Mouse (Mus musculus) urinary bladder, adult 2 months (tissue): ENCODE data around the gene Wwp2. TPM values are rescaled to one million over a fixed set of nuclear protein-coding genes. Genes with fewer than 3 reads are reported as not detected.

Source experiments
- DNase-seq: peaks from one replicate; pipeline ENCODE4 v3.0.0; 2022; ENCODE audit warnings: low spot score
- polyA plus RNA-seq: library from polyadenylated mRNA; depleted of rRNA; stranded (reverse); fragments of >200 nt; gene quantifications from 2 replicates; pipeline ENCODE4 v1.2.3, GENCODE M21; 2012

Gene Wwp2
- polyA plus RNA-seq, 1 experiment = 18.4 TPM

GRCm38 (mm10) chr8:107430821-107431220, 5.3 kb upstream of the Wwp2 start:
- DNase-seq = no peak

GRCm38 (mm10) chr8:107435421-107435961, 674 bp upstream of the Wwp2 start:
- no peak for DNase-seq

GRCm38 (mm10) chr8:107436841-107437421, 766 bp downstream of the Wwp2 start:
- no peak for DNase-seq

GRCm38 (mm10) chr8:107437711-107438110, 1.5 kb downstream of the Wwp2 start:
- DNase-seq = no peak

- no peak for DNase-seq
Measured at GRCm38 (mm10) chr8:107439880-107440625, 3.9 kb downstream of the Wwp2 start.

GRCm38 (mm10) chr8:107444626-107445025, 8.5 kb downstream of the Wwp2 start:
- no peak for DNase-seq

GRCm38 (mm10) chr8:107447713-107448112, 11.5 kb downstream of the Wwp2 start:
- DNase-seq = no peak

- DNase-seq = no peak
Measured at GRCm38 (mm10) chr8:107448382-107448889, 12.3 kb downstream of the Wwp2 start.

GRCm38 (mm10) chr8:107449130-107449529, 13.0 kb downstream of the Wwp2 start:
- no peak for DNase-seq

- no peak for DNase-seq
Measured at GRCm38 (mm10) chr8:107449655-107450054, 13.5 kb downstream of the Wwp2 start.

- DNase-seq = no peak
Measured at GRCm38 (mm10) chr8:107451414-107452066, 15.4 kb downstream of the Wwp2 start.

GRCm38 (mm10) chr8:107453386-107453785, 17.2 kb downstream of the Wwp2 start:
- no peak for DNase-seq

- no peak for DNase-seq
Measured at GRCm38 (mm10) chr8:107455268-107455667, 19.1 kb downstream of the Wwp2 start.

GRCm38 (mm10) chr8:107457725-107458124, 21.6 kb downstream of the Wwp2 start:
- DNase-seq = no peak

GRCm38 (mm10) chr8:107458281-107458680, 22.1 kb downstream of the Wwp2 start:
- DNase-seq = no peak

- DNase-seq = no peak
Measured at GRCm38 (mm10) chr8:107462423-107462822, 26.3 kb downstream of the Wwp2 start.

- no peak for DNase-seq
Measured at GRCm38 (mm10) chr8:107465332-107465990, 29.3 kb downstream of the Wwp2 start.

GRCm38 (mm10) chr8:107466642-107467041, 30.5 kb downstream of the Wwp2 start:
- no peak for DNase-seq

- DNase-seq = no peak
Measured at GRCm38 (mm10) chr8:107468811-107469302, 32.7 kb downstream of the Wwp2 start.

GRCm38 (mm10) chr8:107470302-107470701, 34.1 kb downstream of the Wwp2 start:
- DNase-seq = no peak

- DNase-seq = no peak
Measured at GRCm38 (mm10) chr8:107472403-107473100, 36.4 kb downstream of the Wwp2 start.
